Mouse (Mus musculus) lung, postnatal 0 days (tissue): Measurements from ENCODE around the gene Sh2d3c.

Experiments used
- CTCF ChIP-seq: IDR thresholded peaks from 2 replicates; pipeline ENCODE4 v1.5.1; 2016; ENCODE audit warnings: antibody characterized with exemption, mild to moderate bottlenecking
- EP300 ChIP-seq: IDR thresholded peaks from 2 replicates; pipeline ENCODE4 v1.6.1; 2016; ENCODE audit warnings: antibody characterized with exemption, mild to moderate bottlenecking, control low read depth

- TF ChIP-seq EP300 (no peak), CTCF (no peak)
Measured at GRCm38 (mm10) chr2:32722581-32722980, 1.7 kb downstream of the Sh2d3c start.
